Mouse (Mus musculus): ENCODE data around the gene Vmn1r158. TPM values are rescaled to one million over a fixed set of nuclear protein-coding genes. Genes with fewer than 3 reads are reported as not detected.
"Not testable (repeated sequence)": the region's sequence is repeated elsewhere in the genome, so short reads cannot be mapped to it uniquely, and the experiment has no call there.

Gene Vmn1r158
- not detected in 2 replicates for polyA plus RNA-seq (2016; fragmentation: Nextera tagmentation; extraction: Ambion mirVana)

GRCm38 (mm10) chr7:22790682-22791081, at the start of gene Vmn1r158:
Vmn1r158 (minus strand) TSS chr7:22790782.
- not testable (repeated sequence) for H3K27ac ChIP-seq (replicated peaks); H3K4me1 ChIP-seq; H3K27me3 ChIP-seq (replicated peaks; ENCODE audit: low read depth, poor library complexity, severe bottlenecking); H3K36me3 ChIP-seq (replicated peaks); DNase-seq (ENCODE audit: low spot score); H3K4me3 ChIP-seq
- peaks cover 19% of the 10 kb centered on the region for H3K9me3 ChIP-seq
- WGBS = 60% methylated on average over 2 of the region's 2 CpGs

GRCm38 (mm10) chr7:22775981-22776380, 14.6 kb downstream of the Vmn1r158 start:
- 95% methylated on average over 7 of the region's 11 CpGs for WGBS
- H3K9me3 ChIP-seq = peaks cover 12% of the 10 kb centered on the region
- H3K27ac ChIP-seq (replicated peaks); H3K4me1 ChIP-seq; DNase-seq (ENCODE audit: low spot score); H3K36me3 ChIP-seq (replicated peaks); H3K4me3 ChIP-seq; H3K27me3 ChIP-seq (replicated peaks; ENCODE audit: low read depth, poor library complexity, severe bottlenecking): not testable (repeated sequence)

- not testable (repeated sequence) for DNase-seq (ENCODE audit: low spot score); H3K36me3 ChIP-seq (replicated peaks); H3K4me1 ChIP-seq; H3K4me3 ChIP-seq; H3K27ac ChIP-seq (replicated peaks); H3K9me3 ChIP-seq; H3K27me3 ChIP-seq (replicated peaks; ENCODE audit: low read depth, poor library complexity, severe bottlenecking)
- 34% methylated on average over 2 of the region's 3 CpGs for WGBS
Measured at GRCm38 (mm10) chr7:22761397-22761796, 29.2 kb downstream of the Vmn1r158 start, which contains the start of gene Vmn1r157. Vmn1r157 (plus strand) TSS chr7:22761697.

Other genes with a start within 250 kb of the Vmn1r158 start
- not detected in 2 replicates for gene Gm4201, start 225.4 kb downstream of the Vmn1r158 start, polyA plus RNA-seq (2016; fragmentation: Nextera tagmentation; extraction: Ambion mirVana)
- not detected in 2 replicates for gene Gm4565, start 202.7 kb downstream of the Vmn1r158 start, polyA plus RNA-seq (2016; fragmentation: Nextera tagmentation; extraction: Ambion mirVana)
- not detected in 2 replicates for gene Vmn1r155, start 132.8 kb downstream of the Vmn1r158 start, polyA plus RNA-seq (2016; fragmentation: Nextera tagmentation; extraction: Ambion mirVana)
- not detected in 2 replicates for gene Gm8693, start 98.5 kb downstream of the Vmn1r158 start, polyA plus RNA-seq (2016; fragmentation: Nextera tagmentation; extraction: Ambion mirVana)
- not detected in 2 replicates for gene Gm4567, start 71.1 kb downstream of the Vmn1r158 start, polyA plus RNA-seq (2016; fragmentation: Nextera tagmentation; extraction: Ambion mirVana)
- gene Vmn1r157, start 29.1 kb downstream of the Vmn1r158 start, polyA plus RNA-seq (2016; fragmentation: Nextera tagmentation; extraction: Ambion mirVana) = not detected in 2 replicates
- not detected in 2 replicates for gene Vmn1r159, start 52.8 kb upstream of the Vmn1r158 start, polyA plus RNA-seq (2016; fragmentation: Nextera tagmentation; extraction: Ambion mirVana)
- gene Vmn1r160, start 80.4 kb upstream of the Vmn1r158 start, polyA plus RNA-seq (2016; fragmentation: Nextera tagmentation; extraction: Ambion mirVana) = not detected in 2 replicates
- gene Gm4214, start 193.9 kb upstream of the Vmn1r158 start, polyA plus RNA-seq (2016; fragmentation: Nextera tagmentation; extraction: Ambion mirVana) = not detected in 2 replicates
- not detected in 2 replicates for gene Gm4216, start 229.1 kb upstream of the Vmn1r158 start, polyA plus RNA-seq (2016; fragmentation: Nextera tagmentation; extraction: Ambion mirVana)